Comparison of ENCODE assay signal across 12 mouse cellular contexts in the genomic region with DNA sequence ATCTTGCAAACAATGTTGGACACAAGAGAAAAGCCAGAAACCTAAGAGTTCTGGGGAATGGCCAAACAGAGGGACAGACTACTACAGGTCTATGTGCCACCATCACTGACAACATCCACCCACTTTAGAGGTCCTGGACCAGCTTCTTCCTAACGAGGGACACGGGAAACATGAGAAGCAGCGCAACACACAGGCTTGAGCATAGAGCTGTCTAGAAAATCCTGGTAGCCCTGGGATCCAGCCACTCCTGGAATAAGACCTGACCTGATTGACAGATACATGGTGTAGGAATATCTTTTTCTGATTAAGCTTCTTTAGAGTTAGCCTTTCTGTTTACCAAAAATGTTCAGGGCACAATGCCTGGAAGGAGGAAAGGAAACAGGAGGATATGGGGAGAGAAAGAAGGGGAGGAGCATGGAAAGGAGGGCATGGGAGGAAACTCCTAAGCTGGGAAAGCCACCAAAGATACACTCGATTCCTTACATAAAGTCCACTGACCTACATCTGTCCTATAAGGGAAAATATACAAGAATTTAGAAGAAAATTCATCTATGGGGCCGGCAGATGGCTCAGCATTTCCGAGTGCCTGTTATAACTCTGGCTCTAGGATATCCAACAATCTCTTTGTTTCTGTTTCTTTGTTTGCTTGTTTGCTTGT. TPM values are rescaled to one million over a fixed set of nuclear protein-coding genes. Genes with fewer than 3 reads are reported as not detected.
"Had no signal": no experiment of that assay in that cellular context is flagged by ENCODE, and none has a peak within 500 bp of the region (broad histone marks: within the 10 kb centered on the region; RNA-seq: fewer than 3 reads in every experiment).

No protein-coding gene starts in this region.

- H3K27me3 ChIP-seq: lung, embryonic 15.5 days; midbrain, embryonic 12.5 days; midbrain, embryonic 15.5 days; neural tube, embryonic 12.5 days; stomach, embryonic 15.5 days had no signal

- H3K36me3 ChIP-seq: lung, embryonic 15.5 days; midbrain, embryonic 12.5 days; midbrain, embryonic 15.5 days; neural tube, embryonic 12.5 days; stomach, embryonic 15.5 days had no signal

- H3K27ac ChIP-seq: lung, embryonic 15.5 days; macrophage; midbrain, embryonic 12.5 days; midbrain, embryonic 15.5 days; neural tube, embryonic 12.5 days; stomach, embryonic 15.5 days; stomach, postnatal 0 days had no signal

- H3K4me2 ChIP-seq: lung, embryonic 15.5 days; midbrain, embryonic 12.5 days; midbrain, embryonic 15.5 days; neural tube, embryonic 12.5 days; stomach, embryonic 15.5 days had no signal

- H3K9me3 ChIP-seq: lung, embryonic 15.5 days; megakaryocyte, embryonic 14.5 days; midbrain, embryonic 12.5 days; midbrain, embryonic 15.5 days; neural tube, embryonic 12.5 days; stomach, embryonic 15.5 days had no signal

- H3K4me1 ChIP-seq: lung, embryonic 15.5 days; midbrain, embryonic 12.5 days; midbrain, embryonic 15.5 days; neural tube, embryonic 12.5 days; stomach, embryonic 15.5 days had no signal

- H3K9ac ChIP-seq: liver, postnatal 0 days; lung, embryonic 15.5 days; midbrain, embryonic 12.5 days; midbrain, embryonic 15.5 days; neural tube, embryonic 12.5 days; stomach, embryonic 15.5 days had no signal

- H3K4me3 ChIP-seq: lung, embryonic 15.5 days; megakaryocyte, embryonic 14.5 days; midbrain, embryonic 12.5 days; midbrain, embryonic 15.5 days; neural tube, embryonic 12.5 days; stomach, embryonic 15.5 days had no signal

- ATAC-seq: liver, postnatal 0 days; lung, postnatal 0 days; midbrain, embryonic 15.5 days had no signal

RNA-seq across cellular contexts. Expression of gene Rab40b, which starts 17.6 kb away (rescaled TPM):
- total RNA-seq: monocyte, adult 5-6 weeks; neutrophil, adult 5-6 weeks had no signal
- polyA plus RNA-seq: macrophage had no signal
